8 mouse cellular contexts compared by ENCODE assay signal in genomic region chr19:5051031-5051430, GRCm38 (mm10). TPM values are rescaled to one million over a fixed set of nuclear protein-coding genes. Genes with fewer than 3 reads are reported as not detected.
DNase-seq lines count a peak whose midpoint lies in the region; ATAC-seq lines count a peak whose summit lies in the region.
"Had no signal": no experiment of that assay in that cellular context is flagged by ENCODE, and none has a peak within 500 bp of the region (broad histone marks: within the 10 kb centered on the region; RNA-seq: fewer than 3 reads in every experiment).

No protein-coding gene starts in this region.

- H3K4me3 ChIP-seq in embryonic facial prominence, embryonic 14.5 days (ENCODE audit: low read depth, low read length), result peak overlapping the region; percentile 17; the same call in 1 of the 2 replicates
- peak overlapping the region; percentile 47 for H3K4me3 ChIP-seq in intestine, embryonic 16.5 days (ENCODE audit: low read length)
- H3K4me3 ChIP-seq in neural tube, embryonic 12.5 days, result no peak overlapping the region

- H3K36me3 ChIP-seq in embryonic facial prominence, embryonic 14.5 days (ENCODE audit: control insufficient read depth, insufficient read depth, low read length), result peaks cover 29% of the 10 kb centered on the region
- no peaks in the 10 kb centered on the region; the same call in 1 of the 2 replicates for H3K36me3 ChIP-seq in intestine, embryonic 16.5 days (ENCODE audit: control insufficient read depth, insufficient read depth, low read length)
- H3K36me3 ChIP-seq in neural tube, embryonic 12.5 days, result peaks cover 40% of the 10 kb centered on the region

- no peak overlapping the region for H3K27ac ChIP-seq in embryonic facial prominence, embryonic 14.5 days (replicated peaks; ENCODE audit: low read depth, low read length)
- peak overlapping the region; percentile 63; the same call in 1 of the 2 replicates for H3K27ac ChIP-seq in intestine, embryonic 16.5 days (ENCODE audit: low read length)
- H3K27ac ChIP-seq in neural tube, embryonic 12.5 days, result no peak overlapping the region

- peak overlapping the region; percentile 2; the same call in 1 of the 2 replicates for H3K9ac ChIP-seq in embryonic facial prominence, embryonic 14.5 days (ENCODE audit: low read depth, low read length)
- peak overlapping the region; percentile 59 for H3K9ac ChIP-seq in intestine, embryonic 16.5 days (ENCODE audit: low read depth, low read length)
- 0 out of 2 replicates have a peak overlapping the region, but pooled peaks have one; percentile 13 for H3K9ac ChIP-seq in neural tube, embryonic 12.5 days

- intact Hi-C loops in left cerebral cortex, postnatal 36 days (cut with DNase I), result no loop called here

- H3K4me1 ChIP-seq in embryonic facial prominence, embryonic 14.5 days (ENCODE audit: control insufficient read depth, insufficient read depth, low read length), result peaks cover 13% of the 10 kb centered on the region
- H3K4me1 ChIP-seq in intestine, embryonic 16.5 days (ENCODE audit: control insufficient read depth, insufficient read depth, low read length), result peaks cover 16% of the 10 kb centered on the region
- H3K4me1 ChIP-seq in neural tube, embryonic 12.5 days, result peaks cover 15% of the 10 kb centered on the region

- H3K4me2 ChIP-seq in embryonic facial prominence, embryonic 14.5 days (ENCODE audit: low read depth, low read length), result peak overlapping the region; percentile 40
- H3K4me2 ChIP-seq in intestine, embryonic 16.5 days (ENCODE audit: low read depth, low read length), result peak overlapping the region; percentile 68
- peak overlapping the region; percentile 24 for H3K4me2 ChIP-seq in neural tube, embryonic 12.5 days (replicated peaks)

- WGBS in embryonic facial prominence, embryonic 14.5 days, result 4% methylated on average over 17 of the region's 17 CpGs
- WGBS in intestine, embryonic 16.5 days, result 8% methylated on average over 17 of the region's 17 CpGs
- WGBS in neural tube, embryonic 12.5 days, result 9% methylated on average over 17 of the region's 17 CpGs

- H3K27me3 ChIP-seq in embryonic facial prominence, embryonic 14.5 days (replicated peaks; ENCODE audit: control insufficient read depth, insufficient read depth, low read length), result peaks cover 33% of the 10 kb centered on the region
- H3K27me3 ChIP-seq in intestine, embryonic 16.5 days (replicated peaks; ENCODE audit: control insufficient read depth, insufficient read depth, low read length), result peaks cover 9% of the 10 kb centered on the region; the same call in 1 of the 2 replicates
- peaks cover 44% of the 10 kb centered on the region for H3K27me3 ChIP-seq in neural tube, embryonic 12.5 days (replicated peaks)

- H3K9me3 ChIP-seq in embryonic facial prominence, embryonic 14.5 days (ENCODE audit: control insufficient read depth, low read length), result no peaks in the 10 kb centered on the region
- H3K9me3 ChIP-seq in intestine, embryonic 16.5 days (ENCODE audit: control insufficient read depth, low read length), result no peaks in the 10 kb centered on the region
- no peaks in the 10 kb centered on the region for H3K9me3 ChIP-seq in neural tube, embryonic 12.5 days
- H3K9me3 ChIP-seq: megakaryocyte, embryonic 14.5 days had no signal

- ATAC-seq in embryonic facial prominence, embryonic 14.5 days (ENCODE audit: low read depth), result no peak
- ATAC-seq in intestine, embryonic 16.5 days, result peak; percentile 64
- peak; percentile 23 for ATAC-seq in neural tube, embryonic 12.5 days (ENCODE audit: low FRiP score, low read depth)
- ATAC-seq in megakaryocyte, adult 5-6 weeks (ENCODE audit: poor library complexity, severe bottlenecking), result no peak

- peak; percentile 47 to 49 for DNase-seq in left cerebral cortex, postnatal 36 days (ENCODE audit: low spot score in 2 of 2)
- no peak for DNase-seq in left cerebral cortex, adult 8-10 months (ENCODE audit: low spot score in 2 of 2)
- no peak for DNase-seq in embryonic facial prominence, embryonic 14.5 days (ENCODE audit: low spot score)
- no peak for DNase-seq in spleen, postnatal 14 days (ENCODE audit: low spot score in 2 of 2)

RNA-seq across cellular contexts. Expression of gene Rin1, which starts 0.8 kb away (rescaled TPM):
- 10 to 100 TPM; 70.3 to 88.1 TPM for total RNA-seq in left cerebral cortex, postnatal 36 days (2021)
- total RNA-seq in left cerebral cortex, adult 8-10 months (2022), result 10 to 100 TPM; 72.9 to 88.1 (median 78.2) TPM
- 2.3 and 3.0 TPM in 2 replicates for polyA plus RNA-seq in embryonic facial prominence, embryonic 14.5 days (2014; fragmentation: Nextera tagmentation; extraction: Ambion mirVana)
- 2.5 and 2.8 TPM in 2 replicates for polyA plus RNA-seq in intestine, embryonic 16.5 days (2015; fragmentation: Nextera tagmentation; extraction: Ambion mirVana)
- 2.0 and 2.5 TPM in 2 replicates for polyA plus RNA-seq in neural tube, embryonic 12.5 days (2016; fragmentation: Nextera tagmentation; extraction: Ambion mirVana)
- 0.30 and 0.65 TPM in 2 replicates for total RNA-seq in megakaryocyte, adult 5-6 weeks (2015)
- total RNA-seq in megakaryocyte, adult 5-6 weeks (2017), result 0.15 and 0.98 TPM in 2 replicates

RNA-seq across cellular contexts. Expression of gene Brms1, which starts 9.9 kb away (rescaled TPM):
- total RNA-seq in left cerebral cortex, postnatal 36 days (2021), result 10 to 100 TPM; 22.7 to 25.6 TPM
- 10 to 100 TPM; 23.7 to 29.7 (median 25.4) TPM for total RNA-seq in left cerebral cortex, adult 8-10 months (2022)
- 35.0 and 38.7 TPM in 2 replicates for polyA plus RNA-seq in embryonic facial prominence, embryonic 14.5 days (2014; fragmentation: Nextera tagmentation; extraction: Ambion mirVana)
- polyA plus RNA-seq in intestine, embryonic 16.5 days (2015; fragmentation: Nextera tagmentation; extraction: Ambion mirVana), result 43.7 and 44.1 TPM in 2 replicates
- polyA plus RNA-seq in neural tube, embryonic 12.5 days (2016; fragmentation: Nextera tagmentation; extraction: Ambion mirVana), result 58.7 TPM in 2 replicates
- 16.5 and 22.4 TPM in 2 replicates for total RNA-seq in megakaryocyte, adult 5-6 weeks (2015)
- total RNA-seq in megakaryocyte, adult 5-6 weeks (2017), result 28.5 and 30.4 TPM in 2 replicates

RNA-seq across cellular contexts. Expression of gene AC124502.3, which starts 12.3 kb away (rescaled TPM):
- 1 to 10 TPM; 4.6 to 6.1 TPM for total RNA-seq in left cerebral cortex, postnatal 36 days (2021)
- 1 to 10 TPM; 3.2 to 6.4 (median 4.7) TPM for total RNA-seq in left cerebral cortex, adult 8-10 months (2022)
- 0.51 and 1.7 TPM in 2 replicates for polyA plus RNA-seq in embryonic facial prominence, embryonic 14.5 days (2014; fragmentation: Nextera tagmentation; extraction: Ambion mirVana)
- polyA plus RNA-seq in intestine, embryonic 16.5 days (2015; fragmentation: Nextera tagmentation; extraction: Ambion mirVana), result 0.92 and 1.5 TPM in 2 replicates
- 2.4 and 3.4 TPM in 2 replicates for polyA plus RNA-seq in neural tube, embryonic 12.5 days (2016; fragmentation: Nextera tagmentation; extraction: Ambion mirVana)
- total RNA-seq in megakaryocyte, adult 5-6 weeks (2015), result 7.0 and 7.2 TPM in 2 replicates
- total RNA-seq in megakaryocyte, adult 5-6 weeks (2017), result 3.5 and 4.6 TPM in 2 replicates

RNA-seq across cellular contexts. Expression of gene B4gat1, which starts 12.4 kb away (rescaled TPM):
- total RNA-seq in left cerebral cortex, postnatal 36 days (2021), result 100 to 1,000 TPM; 118 to 135 TPM
- 100 to 1,000 TPM; 129 to 141 (median 138) TPM for total RNA-seq in left cerebral cortex, adult 8-10 months (2022)
- polyA plus RNA-seq in embryonic facial prominence, embryonic 14.5 days (2014; fragmentation: Nextera tagmentation; extraction: Ambion mirVana), result 42.9 and 51.5 TPM in 2 replicates
- polyA plus RNA-seq in intestine, embryonic 16.5 days (2015; fragmentation: Nextera tagmentation; extraction: Ambion mirVana), result 34.2 and 39.3 TPM in 2 replicates
- 48.2 and 50.0 TPM in 2 replicates for polyA plus RNA-seq in neural tube, embryonic 12.5 days (2016; fragmentation: Nextera tagmentation; extraction: Ambion mirVana)
- not detected in 2 replicates for total RNA-seq in megakaryocyte, adult 5-6 weeks (2015)
- 0.62 and 2.2 TPM in 2 replicates for total RNA-seq in megakaryocyte, adult 5-6 weeks (2017)

RNA-seq across cellular contexts. Expression of gene Cd248, which starts 16.8 kb away (rescaled TPM):
- total RNA-seq in left cerebral cortex, postnatal 36 days (2021), result 1 to 10 TPM; 4.6 to 5.1 TPM
- total RNA-seq in left cerebral cortex, adult 8-10 months (2022), result 1 to 10 TPM; 5.3 to 6.6 (median 6.1) TPM
- polyA plus RNA-seq in embryonic facial prominence, embryonic 14.5 days (2014; fragmentation: Nextera tagmentation; extraction: Ambion mirVana), result 138 and 146 TPM in 2 replicates
- 42.8 and 49.6 TPM in 2 replicates for polyA plus RNA-seq in intestine, embryonic 16.5 days (2015; fragmentation: Nextera tagmentation; extraction: Ambion mirVana)
- polyA plus RNA-seq in neural tube, embryonic 12.5 days (2016; fragmentation: Nextera tagmentation; extraction: Ambion mirVana), result 22.9 and 26.3 TPM in 2 replicates
- 0.13 TPM in 1 of 2 replicates, not detected in the other for total RNA-seq in megakaryocyte, adult 5-6 weeks (2015)
- not detected in 2 replicates for total RNA-seq in megakaryocyte, adult 5-6 weeks (2017)

Comparison
In these comparisons a context has a peak if more than half of its experiments do, and no peak if none do; other contexts are left out.
1. DNase-seq: peak in left cerebral cortex, postnatal 36 days (2 of 2); none in left cerebral cortex, adult 8-10 months (0 of 2), embryonic facial prominence, embryonic 14.5 days (single experiment) and spleen, postnatal 14 days (0 of 2).
2. ATAC-seq: peak in intestine, embryonic 16.5 days (single experiment) and neural tube, embryonic 12.5 days (single experiment); none in embryonic facial prominence, embryonic 14.5 days (single experiment) and megakaryocyte, adult 5-6 weeks (single experiment).
3. H3K9ac ChIP-seq: peak in every context shown above with its lines; median percentile 59 in intestine, embryonic 16.5 days; 13 in neural tube, embryonic 12.5 days; 2 in embryonic facial prominence, embryonic 14.5 days.
4. RNA of gene Rin1, which starts 0.8 kb away (total RNA-seq): 70.3 to 88.1 TPM in left cerebral cortex, postnatal 36 days and 72.9 to 88.1 TPM in left cerebral cortex, adult 8-10 months; 0.15 to 0.98 TPM in megakaryocyte, adult 5-6 weeks; every median in the first group is over 10 times any median in the second.
5. Peak in every context shown above with its lines, with median percentiles within 50 percentile points of each other: H3K4me2 ChIP-seq.